Mouse (Mus musculus) forebrain, embryonic 14.5 days (tissue): ENCODE measurements around the gene Nemf. TPM values are rescaled to one million over a fixed set of nuclear protein-coding genes. Genes with fewer than 3 reads are reported as not detected.
A peak's percentile ranks its signal among the peaks of the same experiment; 100 is the strongest.

Experiments
- ATAC-seq: fragments of 200-750 bp; cut with Nextera tagmentation; 2 replicates; pipeline ENCODE4 v1.8.0; 2017; ENCODE audit warnings: mild to moderate bottlenecking, moderate library complexity
- DNase-seq: peaks from one replicate; pipeline ENCODE4 v3.0.0-alpha.2; 2015; ENCODE audit warnings: low spot score
- H3K27ac ChIP-seq: fragments of 300-500 bp; sonication (generic); 2 replicates; pipeline ENCODE4 v1.5.1; 2014; ENCODE audit warnings: low read depth, mild to moderate bottlenecking, control low read depth, low read length, moderate library complexity
- H3K27me3 ChIP-seq: fragments of 300-500 bp; sonication (generic); replicated peaks from 2 replicates; pipeline ENCODE4 v1.6.1; 2014; ENCODE audit warnings: low read length, control low read depth, mixed read lengths; ENCODE audit not compliant: control insufficient read depth, insufficient read depth
- H3K36me3 ChIP-seq: fragments of 300-500 bp; sonication (generic); 2 replicates; pipeline ENCODE4 v1.6.1; 2014; ENCODE audit warnings: low read length, control low read depth; ENCODE audit not compliant: control insufficient read depth, insufficient read depth
- H3K4me1 ChIP-seq: fragments of 300-500 bp; sonication (generic); 2 replicates; pipeline ENCODE4 v1.6.1; 2014; ENCODE audit warnings: antibody characterized with exemption, low read length, control low read depth; ENCODE audit not compliant: control insufficient read depth, insufficient read depth
- H3K4me2 ChIP-seq: fragments of 300-500 bp; sonication (generic); 2 replicates; pipeline ENCODE4 v1.6.1; 2014; ENCODE audit warnings: mild to moderate bottlenecking, control low read depth, low read length
- H3K4me3 ChIP-seq: fragments of 300-500 bp; sonication (generic); 2 replicates; pipeline ENCODE4 v1.5.1; 2014; ENCODE audit warnings: low read depth, low read length, control low read depth
- H3K9ac ChIP-seq: fragments of 300-500 bp; sonication (generic); 2 replicates; pipeline ENCODE4 v1.6.1; 2014; ENCODE audit warnings: mild to moderate bottlenecking, low read length, control low read depth, moderate library complexity
- H3K9me3 ChIP-seq: fragments of 300-500 bp; sonication (generic); replicated peaks from 2 replicates; pipeline ENCODE4 v1.6.1; 2016; ENCODE audit warnings: low read length, control low read depth, mixed read lengths; ENCODE audit not compliant: control insufficient read depth
- WGBS: fragments of 180-500 bp; shearing (Covaris S2); extraction: QIAGEN DNeasy Blood & Tissue Kit; methylation state at CpG from one replicate; pipeline ENCODE4 v1.1.7; 2014; 5-methylcytosine and 5-hydroxymethylcytosine counted together
- polyA plus RNA-seq: library from polyadenylated mRNA; unstranded; fragments of >200 nt; fragmentation: Nextera tagmentation; extraction: Ambion mirVana; gene quantifications from 2 replicates; pipeline ENCODE4 v1.2.1, GENCODE M21; 2014

Nemf gene
- polyA plus RNA-seq, 1 experiment from 2014 or later = 67.4 TPM

DNA sequence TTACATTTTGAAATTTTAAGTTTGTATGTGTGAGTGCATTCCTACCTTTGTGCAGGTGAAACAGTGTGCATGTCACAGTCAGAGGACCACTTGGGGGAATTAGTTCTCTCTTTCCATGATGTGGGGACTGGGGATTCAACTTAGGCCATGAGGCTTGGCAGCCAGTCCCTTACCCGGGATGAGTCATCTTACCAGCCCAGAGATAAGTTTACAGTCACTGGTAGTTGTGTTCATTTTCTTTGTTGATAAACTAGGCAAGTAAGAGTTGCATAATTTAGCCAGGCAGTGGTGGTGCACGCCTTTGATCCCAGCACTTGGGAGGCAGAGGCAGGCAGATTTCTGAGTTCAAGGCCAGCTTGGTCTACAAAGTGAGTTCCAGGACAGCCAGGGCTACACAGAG, 52.9 kb downstream of the Nemf start:
- no peak for DNase-seq
- Histone ChIP-seq H3K9ac (no peak overlapping the region), H3K4me3 (no peak overlapping the region), H3K4me1 (peaks cover under 1% of the 10 kb centered on the region; the same call in 1 of the 2 replicates), H3K9me3 (no peaks in the 10 kb centered on the region), H3K27ac (no peak overlapping the region), H3K27me3 (no peaks in the 10 kb centered on the region), H3K4me2 (no peak overlapping the region), H3K36me3 (peaks cover 85% of the 10 kb centered on the region)
- ATAC-seq = no peak
- 89% methylated on average over 2 of the region's 2 CpGs for WGBS

DNA sequence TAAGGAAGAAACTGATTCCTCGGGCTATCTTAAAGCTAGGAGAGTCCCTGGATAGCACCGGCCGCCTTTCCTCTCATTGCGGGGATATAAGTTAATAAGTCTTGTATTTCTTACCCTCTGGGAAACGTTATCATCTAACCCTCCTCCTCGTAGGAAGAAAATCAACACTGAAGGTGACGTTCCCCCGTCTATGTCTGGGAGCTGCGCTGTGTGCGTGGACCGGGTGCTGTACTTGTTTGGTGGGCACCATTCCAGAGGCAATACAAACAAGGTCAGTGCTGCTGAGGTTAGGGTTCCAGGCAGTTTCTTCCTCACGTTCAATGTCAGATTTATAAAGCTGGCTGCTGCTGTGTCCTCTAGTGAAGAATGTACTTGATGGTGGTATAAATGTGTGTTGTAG, 54.8 kb downstream of the Nemf start:
- no peak overlapping the region for H3K27ac ChIP-seq
- DNase-seq = no peak
- no peaks in the 10 kb centered on the region for H3K9me3 ChIP-seq
- peaks cover 3% of the 10 kb centered on the region; the same call in 1 of the 2 replicates for H3K4me1 ChIP-seq
- no peak overlapping the region for H3K4me3 ChIP-seq
- ATAC-seq = no peak
- 92% methylated on average over 12 of the region's 12 CpGs for WGBS
- H3K4me2 ChIP-seq = no peak overlapping the region
- H3K9ac ChIP-seq = no peak overlapping the region
- H3K27me3 ChIP-seq = no peaks in the 10 kb centered on the region
- H3K36me3 ChIP-seq = peaks cover 66% of the 10 kb centered on the region

DNA sequence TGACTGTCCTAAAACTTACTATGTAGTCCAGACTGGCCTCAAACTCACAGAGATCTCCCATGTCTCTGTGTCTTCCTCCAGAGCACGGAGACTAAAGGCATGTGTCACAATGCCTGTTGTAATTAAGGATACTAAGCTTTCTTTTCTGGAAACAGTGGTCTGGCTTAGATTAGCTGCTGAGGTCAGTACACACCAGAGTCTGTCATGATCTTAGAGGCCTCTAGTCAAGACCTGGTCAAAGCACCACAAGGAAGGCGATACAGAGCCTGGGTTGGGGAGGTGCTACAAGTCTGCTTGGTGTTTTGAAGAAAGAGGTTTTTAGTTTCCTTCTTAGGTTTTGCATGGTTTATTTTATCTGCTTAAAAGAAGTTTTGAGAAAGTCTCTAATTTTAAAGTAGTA, 56.6 kb downstream of the Nemf start:
- ATAC-seq = no peak
- Histone ChIP-seq H3K9ac (no peak overlapping the region), H3K27ac (no peak overlapping the region), H3K4me3 (no peak overlapping the region), H3K36me3 (peaks cover 48% of the 10 kb centered on the region), H3K27me3 (no peaks in the 10 kb centered on the region), H3K4me2 (no peak overlapping the region), H3K9me3 (no peaks in the 10 kb centered on the region), H3K4me1 (peaks cover 8% of the 10 kb centered on the region)
- WGBS = 85% methylated on average over 2 of the region's 2 CpGs
- DNase-seq = no peak

DNA sequence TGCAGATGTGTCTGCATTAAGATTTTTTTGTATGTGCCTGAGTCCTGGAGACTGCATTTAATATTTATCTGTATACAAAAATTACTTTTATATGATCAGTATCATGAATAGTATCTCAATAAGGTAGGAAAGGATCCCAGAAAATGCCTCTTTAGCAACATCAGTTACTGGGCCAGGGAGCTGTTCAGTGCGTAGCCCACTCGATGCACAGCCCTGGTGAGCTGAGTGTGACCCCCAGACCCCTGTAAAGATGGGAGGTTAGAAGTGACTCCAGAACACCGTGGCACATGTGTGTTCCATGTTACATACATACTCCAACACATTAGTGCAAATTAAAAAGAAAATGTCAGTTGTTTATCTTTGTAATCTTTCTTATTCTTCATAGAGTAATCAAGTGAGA, 57.1 kb downstream of the Nemf start:
- Histone ChIP-seq H3K36me3 (peaks cover 43% of the 10 kb centered on the region), H3K4me2 (no peak overlapping the region), H3K9ac (no peak overlapping the region), H3K27me3 (no peaks in the 10 kb centered on the region), H3K4me3 (no peak overlapping the region), H3K9me3 (no peaks in the 10 kb centered on the region), H3K4me1 (peaks cover 8% of the 10 kb centered on the region), H3K27ac (no peak overlapping the region)
- DNase-seq (no peak), ATAC-seq (no peak)
- WGBS = 91% methylated on average over 3 of the region's 3 CpGs

DNA sequence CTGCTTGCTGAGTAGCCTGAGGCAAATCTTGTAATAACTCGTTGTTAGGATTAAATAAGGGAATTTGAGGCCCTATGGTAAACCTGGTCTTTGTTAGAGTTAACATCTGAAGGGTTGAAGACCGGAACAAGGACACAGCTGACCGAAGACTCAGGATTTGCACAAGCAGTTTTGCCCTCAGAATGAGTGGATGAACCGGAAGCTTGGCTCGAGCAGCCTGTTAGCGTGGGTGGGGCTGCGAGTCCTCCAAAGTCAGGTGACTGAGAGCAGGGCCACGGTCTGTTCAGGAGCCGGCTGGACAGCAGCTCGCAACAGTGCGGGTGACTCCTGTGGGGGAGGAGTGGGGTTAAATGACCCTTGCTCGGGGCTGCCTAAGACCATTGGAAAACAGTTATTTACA, 57.7 kb downstream of the Nemf start:
- ATAC-seq (no peak), DNase-seq (no peak)
- Histone ChIP-seq H3K4me1 (peaks cover 8% of the 10 kb centered on the region), H3K9ac (no peak overlapping the region), H3K27ac (no peak overlapping the region), H3K4me3 (no peak overlapping the region), H3K36me3 (peaks cover 38% of the 10 kb centered on the region), H3K4me2 (peak overlapping the region; percentile 56; the same call in 1 of the 2 replicates), H3K9me3 (no peaks in the 10 kb centered on the region), H3K27me3 (no peaks in the 10 kb centered on the region)
- WGBS = 75% methylated on average over 12 of the region's 12 CpGs

DNA sequence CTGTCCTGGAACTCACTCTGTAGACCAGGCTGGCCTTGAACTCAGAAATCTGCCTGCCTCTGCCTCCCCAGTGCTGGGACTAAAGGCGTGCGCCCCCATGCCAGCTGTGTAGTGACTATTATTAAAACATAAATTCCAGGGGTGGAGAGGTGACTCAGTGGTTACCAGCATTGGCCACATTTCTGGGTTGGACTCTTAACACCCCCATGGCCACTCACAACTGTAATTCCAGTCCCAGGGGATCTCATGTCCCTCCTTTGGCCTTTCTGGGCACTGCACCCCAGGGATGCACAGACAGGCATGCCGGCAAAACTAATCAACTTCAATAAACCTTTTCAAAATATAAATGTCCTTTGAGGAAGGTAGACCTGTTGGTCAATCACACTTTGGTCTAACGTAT, 58.7 kb downstream of the Nemf start:
- no peak for DNase-seq

DNA sequence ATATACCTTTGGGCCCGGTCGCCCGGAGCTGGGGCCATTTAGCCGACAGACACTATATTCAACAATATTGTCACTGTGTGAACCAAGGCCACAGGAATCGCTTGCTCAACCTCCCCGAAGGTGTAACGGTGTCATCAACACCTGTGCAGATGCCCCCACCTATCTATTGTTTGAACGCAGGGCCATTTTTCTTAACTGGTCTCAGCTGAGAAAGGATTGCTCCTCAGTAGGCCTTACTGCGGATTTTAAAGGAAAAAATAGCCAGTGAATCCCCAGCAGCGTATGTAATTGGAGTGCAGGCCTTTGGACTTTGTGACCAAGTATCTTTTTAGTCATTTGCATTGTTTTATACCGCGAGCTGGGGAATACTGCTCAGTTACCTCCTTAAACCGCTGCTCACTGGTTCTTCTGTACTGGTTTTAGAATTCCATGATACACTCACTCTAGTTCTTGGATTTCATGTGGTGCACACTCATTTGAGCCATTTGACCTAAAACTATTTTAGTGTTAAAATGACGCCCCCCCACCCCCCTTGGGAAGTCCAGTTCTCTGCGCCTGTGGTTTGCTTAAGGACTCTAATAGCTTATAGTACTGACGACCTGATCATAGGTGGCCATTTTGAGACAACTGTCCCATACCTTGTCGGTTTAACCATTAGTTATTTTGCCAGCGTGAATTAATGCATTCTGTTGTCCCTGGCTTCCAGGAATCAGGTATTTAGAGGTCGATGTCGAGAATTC, 59.4 kb downstream of the Nemf start:
- Histone ChIP-seq H3K9ac (peak overlapping the region; percentile 99), H3K27ac (peak overlapping the region; percentile 95), H3K36me3 (peaks cover 24% of the 10 kb centered on the region), H3K4me1 (peaks cover 8% of the 10 kb centered on the region), H3K9me3 (no peaks in the 10 kb centered on the region), H3K4me2 (peak overlapping the region; percentile 56), H3K27me3 (no peaks in the 10 kb centered on the region), H3K4me3 (peak overlapping the region; percentile 99)
- peak; percentile 9 for DNase-seq
- ATAC-seq = no peak
- WGBS = 18% methylated on average over 20 of the region's 20 CpGs

More for the DNA sequence above, 58.7 kb downstream of the Nemf start:
- no peak overlapping the region for H3K9ac ChIP-seq
- H3K27me3 ChIP-seq = no peaks in the 10 kb centered on the region
- H3K9me3 ChIP-seq = no peaks in the 10 kb centered on the region
- H3K36me3 ChIP-seq = peaks cover 31% of the 10 kb centered on the region
- H3K4me1 ChIP-seq = peaks cover 8% of the 10 kb centered on the region
- 87% methylated on average over 4 of the region's 4 CpGs for WGBS
- no peak overlapping the region for H3K27ac ChIP-seq
- peak overlapping the region; percentile 56 for H3K4me2 ChIP-seq
- ATAC-seq = no peak
- no peak overlapping the region for H3K4me3 ChIP-seq

DNA sequence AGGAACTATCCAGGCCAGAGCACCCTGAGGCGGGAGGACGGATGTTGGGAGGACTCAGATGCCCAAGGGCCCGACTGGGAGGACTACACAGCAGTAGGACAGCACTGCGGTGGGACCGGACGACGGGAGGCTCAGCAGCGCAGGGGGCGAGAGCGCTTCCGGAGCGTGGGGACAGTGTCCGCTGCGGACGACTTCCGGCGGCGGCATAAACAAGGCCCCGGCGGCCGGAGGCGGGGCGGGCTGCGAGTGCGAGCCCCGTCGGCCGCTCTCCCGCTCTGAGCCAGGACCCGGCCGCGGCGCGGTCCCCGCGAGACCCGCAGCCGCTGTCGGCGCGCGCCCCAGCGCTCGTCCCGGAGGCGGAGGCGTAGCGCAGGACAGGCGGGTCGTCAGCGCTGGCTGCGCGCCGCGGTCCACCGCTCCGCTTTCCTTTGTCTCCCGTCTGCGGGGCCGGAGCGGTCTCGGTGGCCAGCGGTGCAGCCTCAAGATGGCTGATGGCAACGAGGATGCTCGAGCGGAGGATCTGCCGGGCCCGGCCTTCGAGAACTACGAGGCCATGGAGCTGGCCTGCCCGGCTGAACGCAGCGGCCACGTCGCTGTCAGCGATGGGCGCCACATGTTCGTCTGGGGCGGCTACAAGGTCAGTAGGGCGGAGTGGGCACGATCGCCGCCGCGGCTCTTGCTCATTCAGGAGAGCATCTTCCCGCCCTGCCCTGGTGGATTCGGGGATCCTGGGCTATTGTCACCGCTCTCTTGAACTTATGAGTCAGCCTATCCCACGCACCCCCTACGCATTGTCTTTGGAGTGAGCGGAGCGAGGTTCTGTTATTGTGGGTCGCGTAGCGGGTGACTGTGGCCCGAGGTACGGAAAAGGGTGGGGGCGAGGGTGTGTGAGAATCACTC, 60.2 kb downstream of the Nemf start, which contains the start of gene Klhdc2:
Klhdc2 (plus strand) TSS at position 171 of the 900 bp plus-strand sequence.
- WGBS = under 1% methylated on average over 97 of the region's 98 CpGs
- Histone ChIP-seq H3K27me3 (no peaks in the 10 kb centered on the region), H3K36me3 (peaks cover 16% of the 10 kb centered on the region), H3K4me2 (peak within 1 kb of the TSS; percentile 56), H3K4me3 (peak within 1 kb of the TSS; percentile 99), H3K27ac (peak within 1 kb of the TSS; percentile 95), H3K9me3 (no peaks in the 10 kb centered on the region), H3K9ac (peak within 1 kb of the TSS; percentile 99), H3K4me1 (peaks cover 8% of the 10 kb centered on the region)
- peak; percentile 91 for DNase-seq
- ATAC-seq = peak; percentile 96
